Mouse (Mus musculus) adrenal gland, adult 2 months (tissue): Measurements from ENCODE around the gene Clec16a. TPM values are rescaled to one million over a fixed set of nuclear protein-coding genes. Genes with fewer than 3 reads are reported as not detected.

ENCODE experiments used
- DNase-seq: peaks from one replicate; pipeline ENCODE4 v3.0.0; 2021
- long read RNA-seq: library from polyadenylated mRNA; stranded (forward); transcript quantifications from one replicate; pipeline ENCODE4 v2.0.0, GENCODE M21; 2021
- polyA plus RNA-seq: library from polyadenylated mRNA; depleted of rRNA; stranded (reverse); fragments of >200 nt; gene quantifications from 2 replicates; pipeline ENCODE4 v1.2.3, GENCODE M21; 2012; rRNA removed
- total RNA-seq, 2 experiments: library from RNA; stranded (reverse); gene quantifications; 2 replicates each; pipeline ENCODE4 v1.2.3; 2021

The Clec16a gene
- total RNA-seq: 10 to 100 TPM; 44.0 to 44.4 TPM
- polyA plus RNA-seq: 15.9 and 22.6 TPM in 2 replicates
- long read RNA-seq, partial matches to known transcripts: 3 of 12 reads
- long read RNA-seq, other reads (novel, unspliced or antisense): 9 of 12 reads

- peak; percentile 97 for DNase-seq
Measured at GRCm38 (mm10) chr16:10544995-10545622, at the start of gene Clec16a. Gene Clec16a, plus strand, starts transcription at chr16:10545339.

- DNase-seq: no peak
Measured at GRCm38 (mm10) chr16:10495824-10496298, 49.3 kb upstream of the Clec16a start.

- DNase-seq: peak; percentile 33
Measured at GRCm38 (mm10) chr16:10498096-10498602, 47.0 kb upstream of the Clec16a start.

- DNase-seq: no peak
Measured at GRCm38 (mm10) chr16:10499122-10499521, 46.0 kb upstream of the Clec16a start.

- DNase-seq: no peak
Measured at GRCm38 (mm10) chr16:10501865-10502264, 43.3 kb upstream of the Clec16a start.

- no peak for DNase-seq
Measured at GRCm38 (mm10) chr16:10503058-10503457, 42.1 kb upstream of the Clec16a start.

- no peak for DNase-seq
Measured at GRCm38 (mm10) chr16:10507445-10507844, 37.7 kb upstream of the Clec16a start.

GRCm38 (mm10) chr16:10508691-10509090 is 36.4 kb upstream of the Clec16a start:
- DNase-seq: no peak

- peak; percentile 49 for DNase-seq
Measured at GRCm38 (mm10) chr16:10510477-10511133, 34.5 kb upstream of the Clec16a start.

- no peak for DNase-seq
Measured at GRCm38 (mm10) chr16:10511134-10511520, 34.0 kb upstream of the Clec16a start.

GRCm38 (mm10) chr16:10515953-10516572 is 29.1 kb upstream of the Clec16a start:
- DNase-seq: no peak

- DNase-seq: peak; percentile 5
Measured at GRCm38 (mm10) chr16:10518030-10518429, 27.1 kb upstream of the Clec16a start.

GRCm38 (mm10) chr16:10520908-10521614 is 24.1 kb upstream of the Clec16a start:
- DNase-seq: peak; percentile 59

GRCm38 (mm10) chr16:10522811-10523210 is 22.3 kb upstream of the Clec16a start:
- DNase-seq: peak; percentile 61

- no peak for DNase-seq
Measured at GRCm38 (mm10) chr16:10523650-10524049, 21.5 kb upstream of the Clec16a start.

- DNase-seq: peak; percentile 32
Measured at GRCm38 (mm10) chr16:10524866-10525609, 20.1 kb upstream of the Clec16a start.

GRCm38 (mm10) chr16:10525610-10525980 is 19.5 kb upstream of the Clec16a start:
- DNase-seq: no peak

GRCm38 (mm10) chr16:10527046-10527644 is 18.0 kb upstream of the Clec16a start:
- DNase-seq: no peak

- DNase-seq: no peak
Measured at GRCm38 (mm10) chr16:10528382-10528781, 16.8 kb upstream of the Clec16a start.

- DNase-seq: no peak
Measured at GRCm38 (mm10) chr16:10530179-10530578, 15.0 kb upstream of the Clec16a start.

- no peak for DNase-seq
Measured at GRCm38 (mm10) chr16:10533781-10534180, 11.4 kb upstream of the Clec16a start.
